Mouse (Mus musculus) midbrain, embryonic 15.5 days (tissue): Measurements from ENCODE around the gene Ppp1r15b. TPM values are rescaled to one million over a fixed set of nuclear protein-coding genes. Genes with fewer than 3 reads are reported as not detected.

Experiments
- ATAC-seq: fragments of 200-750 bp; cut with Nextera tagmentation; replicated peaks from 2 replicates; pipeline ENCODE4 v1.8.0; 2017; ENCODE audit warnings: moderate TSS enrichment
- H3K27ac ChIP-seq: fragments of 300-500 bp; sonication (generic); 2 replicates; pipeline ENCODE4 v1.5.1; 2015; ENCODE audit warnings: mild to moderate bottlenecking, inconsistent platforms
- H3K27me3 ChIP-seq: fragments of 300-500 bp; sonication (generic); replicated peaks from 2 replicates; pipeline ENCODE4 v1.6.1; 2015; ENCODE audit warnings: inconsistent platforms
- H3K36me3 ChIP-seq: fragments of 300-500 bp; sonication (generic); replicated peaks from 2 replicates; pipeline ENCODE4 v1.6.1; 2015; ENCODE audit warnings: inconsistent platforms
- H3K4me1 ChIP-seq: fragments of 300-500 bp; sonication (generic); 2 replicates; pipeline ENCODE4 v1.6.1; 2015; ENCODE audit warnings: inconsistent platforms
- H3K4me2 ChIP-seq: fragments of 300-500 bp; sonication (generic); 2 replicates; pipeline ENCODE4 v1.6.1; 2015; ENCODE audit warnings: inconsistent platforms, mild to moderate bottlenecking, moderate library complexity
- H3K4me3 ChIP-seq: fragments of 300-500 bp; sonication (generic); 2 replicates; pipeline ENCODE4 v1.5.1; 2015; ENCODE audit warnings: mild to moderate bottlenecking, inconsistent platforms
- H3K9ac ChIP-seq: fragments of 300-500 bp; sonication (generic); 2 replicates; pipeline ENCODE4 v1.6.1; 2015; ENCODE audit warnings: mild to moderate bottlenecking, inconsistent platforms
- H3K9me3 ChIP-seq: fragments of 300-500 bp; sonication (generic); 2 replicates; pipeline ENCODE4 v1.6.1; 2016; ENCODE audit warnings: inconsistent platforms
- WGBS: fragments of 180-500 bp; shearing (Covaris S2); methylation state at CpG from one replicate; pipeline ENCODE4 v1.1.7; 2015; ENCODE audit warnings: mixed read lengths; 5-methylcytosine and 5-hydroxymethylcytosine counted together
- polyA plus RNA-seq: library from polyadenylated mRNA; unstranded; fragments of >200 nt; fragmentation: Nextera tagmentation; extraction: Ambion mirVana; gene quantifications from 2 replicates; pipeline ENCODE4 v1.2.1, GENCODE M21; 2015

The Ppp1r15b gene
- polyA plus RNA-seq, 1 experiment from 2014 or later: 30.1 TPM

- H3K9me3 ChIP-seq: no peaks in the 10 kb centered on the region
- peaks cover 53% of the 10 kb centered on the region for H3K36me3 ChIP-seq
- no peak overlapping the region for H3K4me3 ChIP-seq
- H3K4me1 ChIP-seq: no peaks in the 10 kb centered on the region
- H3K27ac ChIP-seq: no peak overlapping the region
- H3K4me2 ChIP-seq: no peak overlapping the region
- ATAC-seq: no peak
- H3K27me3 ChIP-seq: no peaks in the 10 kb centered on the region
- WGBS: 92% methylated on average over 7 of the region's 7 CpGs
- no peak overlapping the region for H3K9ac ChIP-seq
These were observed 37.2 kb upstream of the Ppp1r15b start for GRCm38 (mm10) chr1:133093719-133094118.

- Histone ChIP-seq H3K4me1 (no peaks in the 10 kb centered on the region), H3K27me3 (no peaks in the 10 kb centered on the region), H3K4me2 (no peak overlapping the region), H3K36me3 (peaks cover 51% of the 10 kb centered on the region), H3K4me3 (no peak overlapping the region), H3K9ac (no peak overlapping the region), H3K9me3 (no peaks in the 10 kb centered on the region), H3K27ac (no peak overlapping the region)
- 40% methylated on average over 17 of the region's 17 CpGs for WGBS
- no peak; the same call in 1 of the 2 replicates for ATAC-seq
These were observed 29.8 kb upstream of the Ppp1r15b start for GRCm38 (mm10) chr1:133100980-133101798.

GRCm38 (mm10) chr1:133102108-133102507 is 28.8 kb upstream of the Ppp1r15b start:
- Histone ChIP-seq H3K9ac (no peak overlapping the region), H3K27ac (no peak overlapping the region), H3K4me2 (no peak overlapping the region), H3K4me1 (no peaks in the 10 kb centered on the region), H3K36me3 (peaks cover 46% of the 10 kb centered on the region), H3K4me3 (no peak overlapping the region), H3K9me3 (no peaks in the 10 kb centered on the region), H3K27me3 (no peaks in the 10 kb centered on the region)
- 80% methylated on average over 5 of the region's 5 CpGs for WGBS
- no peak for ATAC-seq

- H3K27me3 ChIP-seq: no peaks in the 10 kb centered on the region
- H3K4me3 ChIP-seq: no peak overlapping the region
- peaks cover 45% of the 10 kb centered on the region for H3K36me3 ChIP-seq
- no peak overlapping the region for H3K9ac ChIP-seq
- H3K27ac ChIP-seq: no peak overlapping the region
- 94% methylated on average over 7 of the region's 7 CpGs for WGBS
- H3K9me3 ChIP-seq: no peaks in the 10 kb centered on the region
- H3K4me1 ChIP-seq: no peaks in the 10 kb centered on the region
- no peak for ATAC-seq
- H3K4me2 ChIP-seq: no peak overlapping the region
These were observed 27.6 kb upstream of the Ppp1r15b start for GRCm38 (mm10) chr1:133103315-133103714.

- 93% methylated on average over 6 of the region's 6 CpGs for WGBS
- Histone ChIP-seq H3K4me2 (no peak overlapping the region), H3K4me1 (no peaks in the 10 kb centered on the region), H3K9me3 (no peaks in the 10 kb centered on the region), H3K27ac (no peak overlapping the region), H3K4me3 (no peak overlapping the region), H3K9ac (no peak overlapping the region), H3K27me3 (no peaks in the 10 kb centered on the region), H3K36me3 (peaks cover 45% of the 10 kb centered on the region)
- ATAC-seq: no peak
These were observed 27.1 kb upstream of the Ppp1r15b start for GRCm38 (mm10) chr1:133103871-133104270.

GRCm38 (mm10) chr1:133116108-133116507 is 14.8 kb upstream of the Ppp1r15b start:
- H3K9ac ChIP-seq: no peak overlapping the region
- no peak for ATAC-seq
- no peaks in the 10 kb centered on the region for H3K27me3 ChIP-seq
- no peak overlapping the region for H3K27ac ChIP-seq
- H3K4me1 ChIP-seq: no peaks in the 10 kb centered on the region
- H3K9me3 ChIP-seq: no peaks in the 10 kb centered on the region
- no peaks in the 10 kb centered on the region for H3K36me3 ChIP-seq
- H3K4me3 ChIP-seq: no peak overlapping the region
- H3K4me2 ChIP-seq: no peak overlapping the region
- 93% methylated on average over 4 of the region's 4 CpGs for WGBS

GRCm38 (mm10) chr1:133118127-133118526 is 12.8 kb upstream of the Ppp1r15b start:
- no peak overlapping the region for H3K4me2 ChIP-seq
- no peak for ATAC-seq
- H3K27me3 ChIP-seq: no peaks in the 10 kb centered on the region
- no peaks in the 10 kb centered on the region for H3K9me3 ChIP-seq
- no peaks in the 10 kb centered on the region for H3K36me3 ChIP-seq
- WGBS: 95% methylated on average over 5 of the region's 5 CpGs
- H3K9ac ChIP-seq: no peak overlapping the region
- H3K4me3 ChIP-seq: no peak overlapping the region
- H3K4me1 ChIP-seq: no peaks in the 10 kb centered on the region
- H3K27ac ChIP-seq: no peak overlapping the region

GRCm38 (mm10) chr1:133118844-133119243 is 12.1 kb upstream of the Ppp1r15b start:
- WGBS: 85% methylated on average over 3 of the region's 3 CpGs
- no peaks in the 10 kb centered on the region for H3K9me3 ChIP-seq

GRCm38 (mm10) chr1:133119931-133120712 is 10.8 kb upstream of the Ppp1r15b start:
- Histone ChIP-seq H3K9me3 (no peaks in the 10 kb centered on the region), H3K4me3 (no peak overlapping the region), H3K4me2 (no peak overlapping the region), H3K27ac (no peak overlapping the region), H3K9ac (no peak overlapping the region), H3K4me1 (no peaks in the 10 kb centered on the region), H3K36me3 (no peaks in the 10 kb centered on the region), H3K27me3 (no peaks in the 10 kb centered on the region)
- ATAC-seq: no peak
- WGBS: 73% methylated on average over 7 of the region's 7 CpGs

More at GRCm38 (mm10) chr1:133118844-133119243, 12.1 kb upstream of the Ppp1r15b start:
- no peak overlapping the region for H3K4me2 ChIP-seq
- H3K4me1 ChIP-seq: no peaks in the 10 kb centered on the region
- no peaks in the 10 kb centered on the region for H3K36me3 ChIP-seq
- H3K27ac ChIP-seq: no peak overlapping the region
- no peaks in the 10 kb centered on the region for H3K27me3 ChIP-seq
- no peak overlapping the region for H3K4me3 ChIP-seq
- H3K9ac ChIP-seq: no peak overlapping the region
- no peak for ATAC-seq

GRCm38 (mm10) chr1:133121246-133121645 is 9.7 kb upstream of the Ppp1r15b start:
- H3K27ac ChIP-seq: no peak overlapping the region
- H3K9me3 ChIP-seq: no peaks in the 10 kb centered on the region
- no peak overlapping the region for H3K4me3 ChIP-seq
- 68% methylated on average over 6 of the region's 6 CpGs for WGBS
- H3K4me1 ChIP-seq: no peaks in the 10 kb centered on the region
- no peak overlapping the region for H3K9ac ChIP-seq
- H3K27me3 ChIP-seq: no peaks in the 10 kb centered on the region
- H3K36me3 ChIP-seq: no peaks in the 10 kb centered on the region
- no peak for ATAC-seq
- no peak overlapping the region for H3K4me2 ChIP-seq

- Histone ChIP-seq H3K9me3 (no peaks in the 10 kb centered on the region), H3K4me2 (no peak overlapping the region), H3K4me1 (no peaks in the 10 kb centered on the region), H3K4me3 (no peak overlapping the region), H3K27me3 (no peaks in the 10 kb centered on the region), H3K27ac (no peak overlapping the region), H3K36me3 (no peaks in the 10 kb centered on the region), H3K9ac (no peak overlapping the region)
- no peak for ATAC-seq
- WGBS: 87% methylated on average over 6 of the region's 6 CpGs
These were observed 6.8 kb upstream of the Ppp1r15b start for GRCm38 (mm10) chr1:133124137-133124536.

GRCm38 (mm10) chr1:133125640-133126364 is 5.1 kb upstream of the Ppp1r15b start:
- WGBS: 93% methylated on average over 9 of the region's 9 CpGs

More at GRCm38 (mm10) chr1:133125640-133126364, 5.1 kb upstream of the Ppp1r15b start:
- H3K4me2 ChIP-seq: no peak overlapping the region
- H3K4me1 ChIP-seq: peaks cover 4% of the 10 kb centered on the region
- H3K4me3 ChIP-seq: no peak overlapping the region
- no peak overlapping the region for H3K27ac ChIP-seq
- H3K9me3 ChIP-seq: no peaks in the 10 kb centered on the region
- no peaks in the 10 kb centered on the region for H3K27me3 ChIP-seq
- no peak for ATAC-seq
- no peaks in the 10 kb centered on the region for H3K36me3 ChIP-seq
- no peak overlapping the region for H3K9ac ChIP-seq
